13 mouse cellular contexts compared by ENCODE assay signal in genomic region chr2:164429881-164430615, GRCm38 (mm10). TPM values are rescaled to one million over a fixed set of nuclear protein-coding genes. Genes with fewer than 3 reads are reported as not detected.
DNase-seq lines count a peak whose midpoint lies in the region; ATAC-seq and TF ChIP-seq lines count a peak whose summit lies in the region.
"Had no signal": no experiment of that assay in that cellular context is flagged by ENCODE, and none has a peak within 500 bp of the region (broad histone marks: within the 10 kb centered on the region; RNA-seq: fewer than 3 reads in every experiment).

No protein-coding gene starts in this region.

- H3K9ac ChIP-seq in kidney, postnatal 0 days (ENCODE audit: low read depth, low read length): no peak overlapping the region
- no peak overlapping the region for H3K9ac ChIP-seq in kidney, embryonic 14.5 days (ENCODE audit: low read depth, low read length)
- H3K9ac ChIP-seq in embryonic facial prominence, embryonic 13.5 days: no peak overlapping the region
- no peak overlapping the region for H3K9ac ChIP-seq in limb, embryonic 15.5 days
- H3K9ac ChIP-seq: liver, embryonic 13.5 days had no signal

- peaks cover 21% of the 10 kb centered on the region; the same call in 1 of the 2 replicates for H3K36me3 ChIP-seq in kidney, postnatal 0 days (ENCODE audit: insufficient read depth, low read length)
- H3K36me3 ChIP-seq in kidney, embryonic 14.5 days (ENCODE audit: control insufficient read depth, insufficient read depth, low read length): peaks cover 24% of the 10 kb centered on the region; the same call in 1 of the 2 replicates
- H3K36me3 ChIP-seq in embryonic facial prominence, embryonic 13.5 days: peaks cover 47% of the 10 kb centered on the region
- peaks cover 45% of the 10 kb centered on the region for H3K36me3 ChIP-seq in limb, embryonic 15.5 days

- DNase-seq in kidney, postnatal 0 days (ENCODE audit: low spot score): no peak
- peak; percentile 68 for DNase-seq in ES-CJ7 (ENCODE audit: low read depth, low spot score)
- DNase-seq in cerebellum, adult 11-12 months: no peak
- DNase-seq in cerebellum, postnatal 14 days: no peak
- DNase-seq in T-cell, adult 2 months (ENCODE audit: low spot score): no peak
- DNase-seq: adrenal gland, postnatal 25 days; heart, postnatal 14 days; liver, embryonic 13.5 days had no signal

- H3K4me3 ChIP-seq in kidney, postnatal 0 days (replicated peaks; ENCODE audit: low read depth, low read length): no peak overlapping the region
- H3K4me3 ChIP-seq in kidney, embryonic 14.5 days (ENCODE audit: low read length): no peak overlapping the region
- H3K4me3 ChIP-seq in embryonic facial prominence, embryonic 13.5 days: no peak overlapping the region
- H3K4me3 ChIP-seq in limb, embryonic 15.5 days: no peak overlapping the region
- H3K4me3 ChIP-seq: erythroblast, embryonic 14.5 days; liver, embryonic 13.5 days; megakaryocyte, embryonic 14.5 days had no signal

- peaks cover 45% of the 10 kb centered on the region for H3K4me1 ChIP-seq in kidney, postnatal 0 days (replicated peaks; ENCODE audit: insufficient read depth, low read length)
- peaks cover 47% of the 10 kb centered on the region for H3K4me1 ChIP-seq in kidney, embryonic 14.5 days (ENCODE audit: control insufficient read depth, insufficient read depth, low read length)
- H3K4me1 ChIP-seq in embryonic facial prominence, embryonic 13.5 days: peaks cover 49% of the 10 kb centered on the region
- peaks cover 47% of the 10 kb centered on the region for H3K4me1 ChIP-seq in limb, embryonic 15.5 days

- no peak overlapping the region for H3K4me2 ChIP-seq in kidney, postnatal 0 days (ENCODE audit: low read length)
- H3K4me2 ChIP-seq in kidney, embryonic 14.5 days (replicated peaks; ENCODE audit: low read depth, low read length): no peak overlapping the region
- peak overlapping the region; percentile 41 for H3K4me2 ChIP-seq in embryonic facial prominence, embryonic 13.5 days
- no peak overlapping the region for H3K4me2 ChIP-seq in limb, embryonic 15.5 days

- peak overlapping the region; percentile 93; the same call in 1 of the 2 replicates for H3K27ac ChIP-seq in kidney, postnatal 0 days
- H3K27ac ChIP-seq in kidney, embryonic 14.5 days (ENCODE audit: low read depth, low read length): no peak overlapping the region; the same call in 1 of the 2 replicates
- peak overlapping the region; percentile 84 for H3K27ac ChIP-seq in embryonic facial prominence, embryonic 13.5 days
- peak overlapping the region; percentile 2; the same call in 1 of the 2 replicates for H3K27ac ChIP-seq in limb, embryonic 15.5 days
- H3K27ac ChIP-seq: liver, embryonic 13.5 days had no signal

- 57% methylated on average over 15 of the region's 15 CpGs for WGBS in kidney, postnatal 0 days
- 51% methylated on average over 15 of the region's 15 CpGs for WGBS in kidney, embryonic 14.5 days
- 45% methylated on average over 15 of the region's 15 CpGs for WGBS in embryonic facial prominence, embryonic 13.5 days
- 49% methylated on average over 15 of the region's 15 CpGs for WGBS in limb, embryonic 15.5 days

- TF ChIP-seq CTCF in kidney, postnatal 0 days (IDR thresholded peaks at IDR 0.05; ENCODE audit: low read depth): no peak

- H3K27me3 ChIP-seq in kidney, postnatal 0 days (ENCODE audit: insufficient read depth, low read length): no peaks in the 10 kb centered on the region
- no peaks in the 10 kb centered on the region for H3K27me3 ChIP-seq in kidney, embryonic 14.5 days (ENCODE audit: control insufficient read depth, insufficient read depth, low read length)
- H3K27me3 ChIP-seq in embryonic facial prominence, embryonic 13.5 days: no peaks in the 10 kb centered on the region
- H3K27me3 ChIP-seq in limb, embryonic 15.5 days: no peaks in the 10 kb centered on the region; the same call in 1 of the 2 replicates

- H3K9me3 ChIP-seq in kidney, postnatal 0 days (replicated peaks; ENCODE audit: low read length): no peaks in the 10 kb centered on the region
- no peaks in the 10 kb centered on the region for H3K9me3 ChIP-seq in kidney, embryonic 14.5 days (ENCODE audit: control insufficient read depth, low read length)
- no peaks in the 10 kb centered on the region for H3K9me3 ChIP-seq in embryonic facial prominence, embryonic 13.5 days
- H3K9me3 ChIP-seq in limb, embryonic 15.5 days: no peaks in the 10 kb centered on the region
- H3K9me3 ChIP-seq: liver, embryonic 13.5 days; megakaryocyte, embryonic 14.5 days had no signal

- ATAC-seq in kidney, postnatal 0 days (replicated peaks; ENCODE audit: low FRiP score, low read depth): no peak
- no peak for ATAC-seq in kidney, embryonic 14.5 days (ENCODE audit: low FRiP score, low TSS enrichment)
- no peak for ATAC-seq in embryonic facial prominence, embryonic 13.5 days (ENCODE audit: insufficient number of reproducible peaks, insufficient read depth, low FRiP score, low TSS enrichment, low read depth)
- ATAC-seq in limb, embryonic 15.5 days (ENCODE audit: insufficient number of reproducible peaks, low FRiP score, low TSS enrichment, low read depth): no peak

RNA-seq across cellular contexts. Expression of gene Sdc4, which starts 13.6 kb away (rescaled TPM):
- 183 and 227 TPM in 2 replicates for polyA plus RNA-seq in kidney, postnatal 0 days (2015; fragmentation: Nextera tagmentation; extraction: Ambion mirVana)
- 87.8 and 108 TPM in 2 replicates for polyA plus RNA-seq in kidney, embryonic 14.5 days (2014; fragmentation: Nextera tagmentation; extraction: Ambion mirVana)
- 81.5 and 87.8 TPM in 2 replicates for polyA plus RNA-seq in embryonic facial prominence, embryonic 13.5 days (2015; fragmentation: Nextera tagmentation; extraction: Ambion mirVana)
- 107 and 110 TPM in 2 replicates for polyA plus RNA-seq in limb, embryonic 15.5 days (2015; fragmentation: Nextera tagmentation; extraction: Ambion mirVana)

RNA-seq across cellular contexts. Expression of gene Matn4, which starts 25.1 kb away (rescaled TPM):
- polyA plus RNA-seq in kidney, postnatal 0 days (2015; fragmentation: Nextera tagmentation; extraction: Ambion mirVana): 0.46 and 0.62 TPM in 2 replicates
- polyA plus RNA-seq in kidney, embryonic 14.5 days (2014; fragmentation: Nextera tagmentation; extraction: Ambion mirVana): 0.12 and 0.20 TPM in 2 replicates
- polyA plus RNA-seq in embryonic facial prominence, embryonic 13.5 days (2015; fragmentation: Nextera tagmentation; extraction: Ambion mirVana): 66.0 and 105 TPM in 2 replicates
- polyA plus RNA-seq in limb, embryonic 15.5 days (2015; fragmentation: Nextera tagmentation; extraction: Ambion mirVana): 108 and 113 TPM in 2 replicates
- polyA plus RNA-seq: erythroblast, embryonic 14.5 days had no signal

RNA-seq across cellular contexts. Expression of gene Sys1, which starts 26.7 kb away (rescaled TPM):
- 83.0 and 83.1 TPM in 2 replicates for polyA plus RNA-seq in kidney, postnatal 0 days (2015; fragmentation: Nextera tagmentation; extraction: Ambion mirVana)
- polyA plus RNA-seq in kidney, embryonic 14.5 days (2014; fragmentation: Nextera tagmentation; extraction: Ambion mirVana): 66.8 and 69.4 TPM in 2 replicates
- 56.0 and 65.9 TPM in 2 replicates for polyA plus RNA-seq in embryonic facial prominence, embryonic 13.5 days (2015; fragmentation: Nextera tagmentation; extraction: Ambion mirVana)
- polyA plus RNA-seq in limb, embryonic 15.5 days (2015; fragmentation: Nextera tagmentation; extraction: Ambion mirVana): 54.5 and 61.2 TPM in 2 replicates

RNA-seq across cellular contexts. Expression of gene Rbpjl, which starts 27.1 kb away (rescaled TPM):
- polyA plus RNA-seq in kidney, postnatal 0 days (2015; fragmentation: Nextera tagmentation; extraction: Ambion mirVana): not detected in 2 replicates
- not detected in 2 replicates for polyA plus RNA-seq in kidney, embryonic 14.5 days (2014; fragmentation: Nextera tagmentation; extraction: Ambion mirVana)
- polyA plus RNA-seq in embryonic facial prominence, embryonic 13.5 days (2015; fragmentation: Nextera tagmentation; extraction: Ambion mirVana): 0.59 and 1.0 TPM in 2 replicates
- polyA plus RNA-seq in limb, embryonic 15.5 days (2015; fragmentation: Nextera tagmentation; extraction: Ambion mirVana): 1.2 and 1.3 TPM in 2 replicates
- polyA plus RNA-seq: erythroblast, embryonic 14.5 days had no signal

RNA-seq across cellular contexts. Expression of gene Gm20458, which starts 30.7 kb away (rescaled TPM):
- 22.8 and 23.3 TPM in 2 replicates for polyA plus RNA-seq in kidney, postnatal 0 days (2015; fragmentation: Nextera tagmentation; extraction: Ambion mirVana)
- polyA plus RNA-seq in kidney, embryonic 14.5 days (2014; fragmentation: Nextera tagmentation; extraction: Ambion mirVana): 7.1 and 8.4 TPM in 2 replicates
- polyA plus RNA-seq in embryonic facial prominence, embryonic 13.5 days (2015; fragmentation: Nextera tagmentation; extraction: Ambion mirVana): 7.7 and 8.3 TPM in 2 replicates
- 11.0 and 12.2 TPM in 2 replicates for polyA plus RNA-seq in limb, embryonic 15.5 days (2015; fragmentation: Nextera tagmentation; extraction: Ambion mirVana)
- polyA plus RNA-seq: erythroblast, embryonic 14.5 days had no signal

Comparison
In these comparisons a context has a peak if more than half of its experiments do, and no peak if none do; other contexts are left out.
1. RNA of gene Matn4, which starts 25.1 kb away (polyA plus RNA-seq): 108 to 113 TPM in limb, embryonic 15.5 days and 66.0 to 105 TPM in embryonic facial prominence, embryonic 13.5 days; 0.46 to 0.62 TPM in kidney, postnatal 0 days and 0.12 to 0.20 TPM in kidney, embryonic 14.5 days; every median in the first group is over 10 times any median in the second.